Mouse (Mus musculus) bone marrow, adult 2 months (tissue): ENCODE measurements around the gene Eif4g3.

ENCODE experiments used
- CTCF ChIP-seq: fragments of 200-500 bp; IDR thresholded peaks from 2 replicates; pipeline ENCODE4 v1.5.1; 2011; ENCODE audit warnings: low read length, control low read depth; ENCODE audit not compliant: control insufficient read depth, insufficient read depth
- POLR2A ChIP-seq: fragments of 200-500 bp; IDR thresholded peaks from 2 replicates; pipeline ENCODE4 v1.6.1; 2011; ENCODE audit warnings: low read depth, mild to moderate bottlenecking, control low read depth, low read length, borderline replicate concordance; ENCODE audit not compliant: control insufficient read depth

GRCm38 (mm10) chr4:138013723-138014479, 21.1 kb downstream of the Eif4g3 start:
- TF ChIP-seq POLR2A: no peak
- TF ChIP-seq CTCF: no peak
